Mouse (Mus musculus) liver, adult 2 months (tissue): ENCODE measurements around the gene Raver1. TPM values are rescaled to one million over a fixed set of nuclear protein-coding genes. Genes with fewer than 3 reads are reported as not detected.
A peak's percentile ranks its signal among the peaks of the same experiment; 100 is the strongest.

Experiments used
- DNase-seq: peaks from one replicate; pipeline ENCODE4 v3.0.0-alpha.2; 2011; ENCODE audit warnings: low read depth, low spot score; ENCODE audit errors: extremely low read depth
- H3K27ac ChIP-seq: fragments of 200-500 bp; replicated peaks from 2 replicates; pipeline ENCODE4 v1.5.1; 2012; ENCODE audit warnings: low read depth, mild to moderate bottlenecking, control low read depth, inconsistent platforms, low read length; ENCODE audit not compliant: insufficient read depth
- H3K27me3 ChIP-seq: fragments of 200-500 bp; 2 replicates; pipeline ENCODE4 v1.6.1; 2012; ENCODE audit warnings: mild to moderate bottlenecking, moderate library complexity, low read length, inconsistent platforms; ENCODE audit not compliant: control insufficient read depth, insufficient read depth
- H3K36me3 ChIP-seq: fragments of 200-500 bp; 2 replicates; pipeline ENCODE4 v1.6.1; 2012; ENCODE audit warnings: low read length, inconsistent platforms; ENCODE audit not compliant: control insufficient read depth, insufficient read depth
- H3K4me1 ChIP-seq: fragments of 200-500 bp; 2 replicates; pipeline ENCODE4 v1.6.1; 2011; ENCODE audit warnings: low read length; ENCODE audit not compliant: control insufficient read depth, insufficient read depth
- H3K4me3 ChIP-seq: fragments of 200-500 bp; 2 replicates; pipeline ENCODE4 v1.5.1; 2011; ENCODE audit warnings: low read depth, mild to moderate bottlenecking, control low read depth, low read length, moderate library complexity; ENCODE audit not compliant: insufficient read depth
- H3K79me2 ChIP-seq: fragments of 200-500 bp; 2 replicates; pipeline ENCODE4 v1.6.1; 2012; ENCODE audit warnings: inconsistent platforms, mild to moderate bottlenecking, low read length, moderate library complexity; ENCODE audit not compliant: control insufficient read depth, insufficient read depth
- H3K9ac ChIP-seq: fragments of 200-500 bp; 2 replicates; pipeline ENCODE4 v1.6.1; 2012; ENCODE audit warnings: low read depth, mild to moderate bottlenecking, control low read depth, inconsistent platforms, low read length
- CTCF ChIP-seq: fragments of 200-500 bp; IDR thresholded peaks from 2 replicates; pipeline ENCODE4 v1.5.1; 2011; ENCODE audit warnings: low read depth, low read length, control low read depth
- POLR2A ChIP-seq: fragments of 200-500 bp; IDR thresholded peaks from 2 replicates; pipeline ENCODE4 v1.6.1; 2011; ENCODE audit warnings: low read length, control low read depth; ENCODE audit not compliant: insufficient read depth; ENCODE audit errors: extremely low read depth
- WGBS: fragments of 180-500 bp; shearing (Covaris S2); methylation state at CpG from one replicate; pipeline ENCODE4 v1.1.7; 2018; 5-methylcytosine and 5-hydroxymethylcytosine counted together
- polyA plus RNA-seq: library from polyadenylated mRNA; depleted of rRNA; stranded (reverse); fragments of >200 nt; gene quantifications from 2 replicates; pipeline ENCODE4 v1.2.3, GENCODE M21; 2012
- total RNA-seq: library from RNA; depleted of rRNA; stranded (reverse); fragments of >200 nt; gene quantifications from 2 replicates; pipeline ENCODE4 v1.2.3, GENCODE M21; 2014

Raver1 gene
- total and polyA plus RNA-seq, 2 experiments, result 1.8 to 22.1 TPM

- peaks cover 16% of the 10 kb centered on the region; the same call in 1 of the 2 replicates for H3K4me1 ChIP-seq
- 37% methylated on average over 9 of the region's 9 CpGs for WGBS
Measured at GRCm38 (mm10) chr9:21035586-21035985, 56.2 kb downstream of the Raver1 start.

GRCm38 (mm10) chr9:21034481-21035085 is 57.2 kb downstream of the Raver1 start:
- no peak overlapping the region for H3K27ac ChIP-seq
- no peak overlapping the region for H3K9ac ChIP-seq
- H3K79me2 ChIP-seq, result no peaks in the 10 kb centered on the region
- H3K4me1 ChIP-seq, result peaks cover 24% of the 10 kb centered on the region
- H3K27me3 ChIP-seq, result peaks cover 30% of the 10 kb centered on the region
- TF ChIP-seq CTCF (no peak), POLR2A (no peak)
- no peaks in the 10 kb centered on the region for H3K36me3 ChIP-seq
- no peak overlapping the region for H3K4me3 ChIP-seq
- DNase-seq, result no peak
- WGBS, result 15% methylated on average over 17 of the region's 17 CpGs

More at GRCm38 (mm10) chr9:21035586-21035985, 56.2 kb downstream of the Raver1 start:
- peaks cover 30% of the 10 kb centered on the region for H3K27me3 ChIP-seq
- TF ChIP-seq POLR2A (no peak), CTCF (no peak)
- no peaks in the 10 kb centered on the region for H3K36me3 ChIP-seq
- no peaks in the 10 kb centered on the region for H3K79me2 ChIP-seq
- no peak for DNase-seq
- no peak overlapping the region for H3K4me3 ChIP-seq
- H3K9ac ChIP-seq, result no peak overlapping the region
- no peak overlapping the region for H3K27ac ChIP-seq

GRCm38 (mm10) chr9:21033136-21033535 is 58.7 kb downstream of the Raver1 start:
- H3K79me2 ChIP-seq, result no peaks in the 10 kb centered on the region
- TF ChIP-seq CTCF (no peak), POLR2A (no peak)
- H3K4me1 ChIP-seq, result peaks cover 24% of the 10 kb centered on the region
- H3K27me3 ChIP-seq, result peaks cover 27% of the 10 kb centered on the region
- 1% methylated on average over 34 of the region's 34 CpGs for WGBS
- H3K4me3 ChIP-seq, result peak overlapping the region; percentile 60
- H3K9ac ChIP-seq, result peak overlapping the region; percentile 59
- no peaks in the 10 kb centered on the region for H3K36me3 ChIP-seq
- peak; percentile 82 for DNase-seq
- no peak overlapping the region for H3K27ac ChIP-seq

- Histone ChIP-seq H3K4me3 (no peak overlapping the region), H3K36me3 (peaks cover 2% of the 10 kb centered on the region; the same call in 1 of the 2 replicates), H3K4me1 (peaks cover 24% of the 10 kb centered on the region), H3K9ac (no peak overlapping the region), H3K79me2 (no peaks in the 10 kb centered on the region), H3K27me3 (peaks cover 22% of the 10 kb centered on the region), H3K27ac (no peak overlapping the region)
- no peak for TF ChIP-seq POLR2A
- TF ChIP-seq CTCF, result no peak
- whole genome bisulfite sequencing, result 4% methylated on average over 7 of the region's 7 CpGs
- DNase-seq, result no peak
Measured at GRCm38 (mm10) chr9:21032491-21032890, 59.3 kb downstream of the Raver1 start.

- 3% methylated on average over 35 of the region's 35 CpGs for WGBS
- TF ChIP-seq POLR2A (no peak), CTCF (no peak)
- Histone ChIP-seq H3K36me3 (peaks cover 2% of the 10 kb centered on the region; the same call in 1 of the 2 replicates), H3K4me1 (peaks cover 24% of the 10 kb centered on the region), H3K27ac (no peak within 1 kb of the TSS), H3K79me2 (no peaks in the 10 kb centered on the region), H3K27me3 (peaks cover 17% of the 10 kb centered on the region), H3K4me3 (peak within 1 kb of the TSS; percentile 60), H3K9ac (peak within 1 kb of the TSS; percentile 59)
- no peak for DNase-seq
Measured at GRCm38 (mm10) chr9:21031896-21032351, 59.9 kb downstream of the Raver1 start, which contains the start of gene Icam5. Icam5 (plus strand) TSS chr9:21032073.

GRCm38 (mm10) chr9:21031251-21031895 is 60.4 kb downstream of the Raver1 start:
- no peak for TF ChIP-seq CTCF
- no peak for TF ChIP-seq POLR2A
- peaks cover 23% of the 10 kb centered on the region for H3K4me1 ChIP-seq
- peak overlapping the region; percentile 58 for H3K4me3 ChIP-seq
- H3K27me3 ChIP-seq, result peaks cover 12% of the 10 kb centered on the region
- peak overlapping the region; percentile 31 for H3K9ac ChIP-seq
- WGBS, result under 1% methylated on average over 36 of the region's 36 CpGs
- no peak for DNase-seq
- H3K36me3 ChIP-seq, result peaks cover 2% of the 10 kb centered on the region; the same call in 1 of the 2 replicates
- H3K79me2 ChIP-seq, result no peaks in the 10 kb centered on the region
- H3K27ac ChIP-seq, result no peak overlapping the region
